Mouse (Mus musculus) layer of hippocampus, adult 9-10 months (tissue): ENCODE measurements around the gene Mrpl58.
A peak's percentile ranks its signal among the peaks of the same experiment; 100 is the strongest.
"Not testable (repeated sequence)": the region's sequence is repeated elsewhere in the genome, so short reads cannot be mapped to it uniquely, and the experiment has no call there.

Experiments used
- DNase-seq: peaks from one replicate; pipeline ENCODE4 v3.0.0; 2022; ENCODE audit warnings: low spot score

Gene Mrpl58

GRCm38 (mm10) chr11:115427482-115428331 lies 24.2 kb downstream of the Mrpl58 start:
- DNase-seq, result peak; percentile 64

- no peak for DNase-seq
These were observed 25.8 kb downstream of the Mrpl58 start for GRCm38 (mm10) chr11:115429307-115429706.

GRCm38 (mm10) chr11:115430561-115430960 lies 27.0 kb downstream of the Mrpl58 start:
- no peak for DNase-seq

GRCm38 (mm10) chr11:115432814-115433213 lies 29.3 kb downstream of the Mrpl58 start:
- no peak for DNase-seq

- DNase-seq, result no peak
These were observed 29.8 kb downstream of the Mrpl58 start for GRCm38 (mm10) chr11:115433342-115433741.

GRCm38 (mm10) chr11:115435596-115436337 lies 32.2 kb downstream of the Mrpl58 start:
- DNase-seq, result no peak

- DNase-seq, result no peak
These were observed 34.1 kb downstream of the Mrpl58 start for GRCm38 (mm10) chr11:115437571-115438122.

- no peak for DNase-seq
These were observed 35.8 kb downstream of the Mrpl58 start for GRCm38 (mm10) chr11:115439326-115439725.

- DNase-seq, result no peak
These were observed 36.5 kb downstream of the Mrpl58 start, which contains the start of gene Trim80 for GRCm38 (mm10) chr11:115439906-115440595. TSS of gene Trim80 (plus strand) at chr11:115440545.

GRCm38 (mm10) chr11:115441417-115441816 lies 37.9 kb downstream of the Mrpl58 start:
- no peak for DNase-seq

GRCm38 (mm10) chr11:115446906-115447305 lies 43.4 kb downstream of the Mrpl58 start:
- DNase-seq, result no peak

GRCm38 (mm10) chr11:115447321-115447885 lies 43.9 kb downstream of the Mrpl58 start:
- DNase-seq, result no peak

GRCm38 (mm10) chr11:115448075-115448474 lies 44.5 kb downstream of the Mrpl58 start:
- no peak for DNase-seq

- no peak for DNase-seq
These were observed 45.4 kb downstream of the Mrpl58 start for GRCm38 (mm10) chr11:115448998-115449397.

GRCm38 (mm10) chr11:115450176-115450575 lies 46.6 kb downstream of the Mrpl58 start:
- DNase-seq, result no peak

- DNase-seq, result no peak
These were observed 48.3 kb downstream of the Mrpl58 start for GRCm38 (mm10) chr11:115451781-115452241.

- no peak for DNase-seq
These were observed 48.8 kb downstream of the Mrpl58 start for GRCm38 (mm10) chr11:115452281-115452860.

GRCm38 (mm10) chr11:115453306-115453705 lies 49.8 kb downstream of the Mrpl58 start:
- DNase-seq, result no peak

- DNase-seq, result not testable (repeated sequence)
These were observed 51.3 kb downstream of the Mrpl58 start for GRCm38 (mm10) chr11:115454822-115455221.

GRCm38 (mm10) chr11:115455619-115456018 lies 52.1 kb downstream of the Mrpl58 start:
- no peak for DNase-seq

- DNase-seq, result no peak
These were observed 52.6 kb downstream of the Mrpl58 start for GRCm38 (mm10) chr11:115456182-115456581.
